Mouse (Mus musculus) heart, embryonic 15.5 days (tissue): Measurements from ENCODE around the gene Nanos3. TPM values are rescaled to one million over a fixed set of nuclear protein-coding genes. Genes with fewer than 3 reads are reported as not detected.

Experiments used
- ATAC-seq: fragments of 200-750 bp; cut with Nextera tagmentation; replicated peaks from 2 replicates; pipeline ENCODE4 v1.8.0; 2017; ENCODE audit warnings: low read depth, moderate TSS enrichment; ENCODE audit not compliant: insufficient number of reproducible peaks, insufficient read depth, low FRiP score
- H3K27ac ChIP-seq: fragments of 300-500 bp; sonication (generic); 2 replicates; pipeline ENCODE4 v1.5.1; 2015; ENCODE audit warnings: mild to moderate bottlenecking, inconsistent platforms
- H3K27me3 ChIP-seq: fragments of 300-500 bp; sonication (generic); 2 replicates; pipeline ENCODE4 v1.6.1; 2015; ENCODE audit warnings: inconsistent platforms
- H3K36me3 ChIP-seq: fragments of 300-500 bp; sonication (generic); 2 replicates; pipeline ENCODE4 v1.6.1; 2015; ENCODE audit warnings: mild to moderate bottlenecking, inconsistent platforms
- H3K4me1 ChIP-seq: fragments of 300-500 bp; sonication (generic); replicated peaks from 2 replicates; pipeline ENCODE4 v1.6.1; 2015; ENCODE audit warnings: inconsistent platforms
- H3K4me2 ChIP-seq: fragments of 300-500 bp; sonication (generic); 2 replicates; pipeline ENCODE4 v1.6.1; 2015; ENCODE audit warnings: inconsistent platforms, mild to moderate bottlenecking, moderate library complexity
- H3K4me3 ChIP-seq: fragments of 300-500 bp; sonication (generic); 2 replicates; pipeline ENCODE4 v1.5.1; 2015; ENCODE audit warnings: mild to moderate bottlenecking, inconsistent platforms
- H3K9ac ChIP-seq: fragments of 300-500 bp; sonication (generic); 2 replicates; pipeline ENCODE4 v1.6.1; 2015; ENCODE audit warnings: mild to moderate bottlenecking, inconsistent platforms
- H3K9me3 ChIP-seq: fragments of 300-500 bp; sonication (generic); replicated peaks from 2 replicates; pipeline ENCODE4 v1.6.1; 2016; ENCODE audit warnings: inconsistent platforms
- WGBS: fragments of 180-500 bp; shearing (Covaris S2); methylation state at CpG from one replicate; pipeline ENCODE4 v1.1.7; 2015; ENCODE audit warnings: mixed read lengths; 5-methylcytosine and 5-hydroxymethylcytosine counted together
- polyA plus RNA-seq: library from polyadenylated mRNA; unstranded; fragments of >200 nt; fragmentation: Nextera tagmentation; extraction: Ambion mirVana; gene quantifications from 2 replicates; pipeline ENCODE4 v1.2.1, GENCODE M21; 2015

Gene Nanos3
- polyA plus RNA-seq, 1 experiment from 2014 or later: 1.4 TPM

GRCm38 (mm10) chr8:84200652-84201544, 15.9 kb upstream of the Nanos3 start:
- no peaks in the 10 kb centered on the region for H3K9me3 ChIP-seq
- H3K4me1 ChIP-seq: peaks cover 68% of the 10 kb centered on the region
- peak overlapping the region; percentile 88 for H3K4me2 ChIP-seq
- H3K9ac ChIP-seq: peak overlapping the region; percentile 92
- peaks cover 11% of the 10 kb centered on the region; the same call in 1 of the 2 replicates for H3K36me3 ChIP-seq
- no peaks in the 10 kb centered on the region for H3K27me3 ChIP-seq
- peak overlapping the region; percentile 97 for H3K27ac ChIP-seq
- peak overlapping the region; percentile 76 for H3K4me3 ChIP-seq
- WGBS: 1% methylated on average over 60 of the region's 70 CpGs
- ATAC-seq: peak; percentile 44

GRCm38 (mm10) chr8:84200126-84200555, 15.1 kb upstream of the Nanos3 start:
- 22% methylated on average over 8 of the region's 8 CpGs for WGBS
- Histone ChIP-seq H3K27me3 (no peaks in the 10 kb centered on the region), H3K4me3 (peak overlapping the region; percentile 76), H3K4me2 (peak overlapping the region; percentile 88), H3K9me3 (no peaks in the 10 kb centered on the region), H3K4me1 (peaks cover 66% of the 10 kb centered on the region), H3K36me3 (peaks cover 5% of the 10 kb centered on the region; the same call in 1 of the 2 replicates), H3K9ac (peak overlapping the region; percentile 92), H3K27ac (peak overlapping the region; percentile 97)
- no peak for ATAC-seq

- H3K4me3 ChIP-seq: no peak overlapping the region; the same call in 1 of the 2 replicates
- 56% methylated on average over 11 of the region's 11 CpGs for WGBS
- no peaks in the 10 kb centered on the region for H3K27me3 ChIP-seq
- no peak for ATAC-seq
- H3K4me2 ChIP-seq: peak overlapping the region; percentile 88; the same call in 1 of the 2 replicates
- no peaks in the 10 kb centered on the region; the same call in 1 of the 2 replicates for H3K36me3 ChIP-seq
- H3K27ac ChIP-seq: peak overlapping the region; percentile 97
- peak overlapping the region; percentile 92; the same call in 1 of the 2 replicates for H3K9ac ChIP-seq
- peaks cover 66% of the 10 kb centered on the region for H3K4me1 ChIP-seq
- H3K9me3 ChIP-seq: no peaks in the 10 kb centered on the region
These were observed 14.5 kb upstream of the Nanos3 start for GRCm38 (mm10) chr8:84199348-84200125.

- H3K27ac ChIP-seq: peak overlapping the region; percentile 97
- peak overlapping the region; percentile 81 for H3K4me2 ChIP-seq
- H3K9me3 ChIP-seq: no peaks in the 10 kb centered on the region
- H3K36me3 ChIP-seq: no peaks in the 10 kb centered on the region
- ATAC-seq: no peak
- H3K4me1 ChIP-seq: peaks cover 62% of the 10 kb centered on the region
- 34% methylated on average over 4 of the region's 4 CpGs for WGBS
- no peak overlapping the region for H3K4me3 ChIP-seq
- no peaks in the 10 kb centered on the region for H3K27me3 ChIP-seq
- peak overlapping the region; percentile 60; the same call in 1 of the 2 replicates for H3K9ac ChIP-seq
These were observed 13.9 kb upstream of the Nanos3 start for GRCm38 (mm10) chr8:84198871-84199270.

- Histone ChIP-seq H3K4me1 (peaks cover 55% of the 10 kb centered on the region), H3K4me3 (peak overlapping the region; percentile 55), H3K27ac (peak overlapping the region; percentile 97), H3K9ac (peak overlapping the region; percentile 60), H3K4me2 (peak overlapping the region; percentile 81), H3K9me3 (no peaks in the 10 kb centered on the region), H3K36me3 (no peaks in the 10 kb centered on the region), H3K27me3 (no peaks in the 10 kb centered on the region)
- ATAC-seq: peak; percentile 66
- WGBS: 3% methylated on average over 30 of the region's 30 CpGs
These were observed 13.1 kb upstream of the Nanos3 start for GRCm38 (mm10) chr8:84197922-84198774.

- H3K4me2 ChIP-seq: peak overlapping the region; percentile 81
- H3K4me1 ChIP-seq: peaks cover 53% of the 10 kb centered on the region
- H3K36me3 ChIP-seq: no peaks in the 10 kb centered on the region
- H3K9ac ChIP-seq: peak overlapping the region; percentile 60
- peak overlapping the region; percentile 55 for H3K4me3 ChIP-seq
- no peaks in the 10 kb centered on the region for H3K9me3 ChIP-seq
- 4% methylated on average over 42 of the region's 43 CpGs for WGBS
- H3K27me3 ChIP-seq: no peaks in the 10 kb centered on the region
- ATAC-seq: peak; percentile 29
- H3K27ac ChIP-seq: peak overlapping the region; percentile 97
These were observed 12.3 kb upstream of the Nanos3 start for GRCm38 (mm10) chr8:84197141-84197921.

GRCm38 (mm10) chr8:84194224-84194743, 9.3 kb upstream of the Nanos3 start:
- Histone ChIP-seq H3K9me3 (no peaks in the 10 kb centered on the region), H3K27ac (no peak overlapping the region), H3K4me3 (no peak overlapping the region), H3K9ac (no peak overlapping the region), H3K27me3 (no peaks in the 10 kb centered on the region), H3K4me2 (no peak overlapping the region), H3K36me3 (no peaks in the 10 kb centered on the region), H3K4me1 (peaks cover 38% of the 10 kb centered on the region)
- no peak for ATAC-seq
- WGBS: 76% methylated on average over 3 of the region's 3 CpGs

- 84% methylated on average over 5 of the region's 5 CpGs for WGBS
- Histone ChIP-seq H3K27me3 (no peaks in the 10 kb centered on the region), H3K9ac (no peak overlapping the region), H3K27ac (no peak overlapping the region), H3K36me3 (no peaks in the 10 kb centered on the region), H3K9me3 (no peaks in the 10 kb centered on the region), H3K4me1 (peaks cover 31% of the 10 kb centered on the region), H3K4me2 (no peak overlapping the region), H3K4me3 (no peak overlapping the region)
- ATAC-seq: no peak
These were observed 8.5 kb upstream of the Nanos3 start for GRCm38 (mm10) chr8:84193566-84193965.

GRCm38 (mm10) chr8:84193161-84193560, 8.1 kb upstream of the Nanos3 start:
- Histone ChIP-seq H3K27me3 (no peaks in the 10 kb centered on the region), H3K27ac (peak overlapping the region; percentile 88), H3K4me2 (no peak overlapping the region), H3K36me3 (no peaks in the 10 kb centered on the region), H3K9ac (no peak overlapping the region), H3K4me3 (no peak overlapping the region), H3K4me1 (peaks cover 27% of the 10 kb centered on the region), H3K9me3 (no peaks in the 10 kb centered on the region)
- WGBS: 82% methylated on average over 4 of the region's 4 CpGs
- ATAC-seq: no peak

GRCm38 (mm10) chr8:84192555-84192954, 7.5 kb upstream of the Nanos3 start:
- H3K27me3 ChIP-seq: no peaks in the 10 kb centered on the region
- H3K4me1 ChIP-seq: peaks cover 21% of the 10 kb centered on the region
- peak; percentile 74 for ATAC-seq
- 3% methylated on average over 33 of the region's 33 CpGs for WGBS
- peak overlapping the region; percentile 37 for H3K4me3 ChIP-seq
- H3K27ac ChIP-seq: peak overlapping the region; percentile 88
- peak overlapping the region; percentile 60 for H3K4me2 ChIP-seq
- no peaks in the 10 kb centered on the region for H3K9me3 ChIP-seq
- no peaks in the 10 kb centered on the region for H3K36me3 ChIP-seq
- H3K9ac ChIP-seq: peak overlapping the region; percentile 48
